Mouse (Mus musculus) spleen, adult 12 weeks (tissue): Measurements from ENCODE around the gene Dtnbp1.

Experiments used
- DNase-seq: peaks from one replicate; pipeline ENCODE4 v3.0.0; 2022; ENCODE audit warnings: low spot score

Gene Dtnbp1

DNA sequence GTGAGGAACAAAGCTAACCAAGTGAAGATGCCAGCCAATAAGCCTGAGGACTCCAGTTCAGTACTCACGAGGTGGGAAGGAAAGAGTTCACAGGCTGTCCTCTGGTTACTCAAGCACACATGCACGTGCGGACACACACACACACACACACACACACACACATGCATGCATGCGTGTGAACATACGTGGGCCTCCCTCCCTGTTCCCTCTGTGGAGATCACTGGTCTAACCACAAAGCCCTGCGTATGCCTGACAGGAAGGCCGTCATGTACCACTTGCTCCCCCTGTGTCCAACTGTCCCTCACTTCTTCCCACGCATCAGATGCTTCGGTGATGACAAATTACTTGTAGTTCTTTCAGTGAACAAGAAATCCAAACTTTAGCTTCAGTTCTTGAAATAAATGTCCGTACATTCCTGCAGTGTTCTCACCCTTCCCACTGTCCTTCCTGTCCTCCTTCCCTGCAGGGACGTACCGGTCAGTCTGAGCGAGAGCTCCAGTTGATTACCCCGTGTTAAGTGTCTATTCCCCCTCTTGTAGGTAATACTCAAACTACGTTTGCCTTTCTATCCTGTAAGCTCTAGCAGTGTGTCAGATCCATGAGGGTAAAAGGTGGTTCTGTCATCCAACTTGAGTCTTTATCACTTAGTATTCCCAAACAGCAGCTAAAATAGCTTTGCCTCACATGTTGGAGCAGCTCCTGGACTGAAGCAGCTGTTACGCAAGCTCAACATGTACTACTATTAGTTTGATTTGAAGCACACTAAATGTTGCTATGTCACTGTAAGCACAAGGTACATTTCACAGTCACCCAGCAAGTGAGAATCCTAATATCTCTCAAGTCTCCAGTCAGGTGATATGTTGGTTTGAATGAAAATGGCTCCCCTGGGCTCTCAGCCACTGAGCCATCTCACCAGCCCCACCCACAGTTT lies 53.4 kb downstream of the Dtnbp1 start:
- DNase-seq, result no peak

GRCm38 (mm10) chr13:44946880-44947635 lies 54.9 kb downstream of the Dtnbp1 start:
- no peak for DNase-seq

- DNase-seq, result no peak
These were observed 58.3 kb downstream of the Dtnbp1 start for GRCm38 (mm10) chr13:44943618-44944017.

DNA sequence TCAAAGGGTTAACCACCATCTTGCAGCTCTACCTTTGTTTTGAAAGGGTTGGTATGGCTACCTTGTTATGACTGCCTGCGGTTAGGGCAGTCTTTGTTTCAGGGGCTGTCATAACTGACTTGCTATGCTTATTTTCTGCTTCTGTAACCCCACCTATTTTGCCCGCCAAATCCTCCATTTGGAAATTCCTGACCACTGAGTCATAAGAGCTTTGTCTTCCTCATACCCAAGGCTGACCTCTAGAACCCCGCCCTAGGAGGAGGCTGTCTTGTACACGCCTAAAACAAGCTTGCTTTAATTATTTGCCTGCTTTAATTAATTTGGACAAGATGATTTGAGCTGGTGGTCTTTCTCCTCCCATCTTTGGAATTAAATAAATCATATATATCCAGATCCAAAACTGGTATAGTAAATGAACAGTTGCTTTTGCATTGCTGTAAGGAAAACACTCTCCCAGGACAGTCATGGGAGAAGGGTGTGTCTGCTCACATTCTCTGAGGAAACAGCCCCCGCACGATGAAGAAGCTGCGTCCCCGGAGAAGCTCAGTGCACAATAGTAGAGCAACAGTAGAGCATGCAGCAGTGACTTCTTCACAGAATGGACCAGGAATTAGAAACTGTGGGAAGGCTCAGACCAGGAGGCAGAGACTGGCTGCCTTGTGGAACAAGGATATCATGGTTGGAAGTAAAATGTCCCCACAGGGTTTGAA lies 62.5 kb downstream of the Dtnbp1 start:
- no peak for DNase-seq

GRCm38 (mm10) chr13:44937681-44938080 lies 64.3 kb downstream of the Dtnbp1 start:
- DNase-seq, result no peak

DNA sequence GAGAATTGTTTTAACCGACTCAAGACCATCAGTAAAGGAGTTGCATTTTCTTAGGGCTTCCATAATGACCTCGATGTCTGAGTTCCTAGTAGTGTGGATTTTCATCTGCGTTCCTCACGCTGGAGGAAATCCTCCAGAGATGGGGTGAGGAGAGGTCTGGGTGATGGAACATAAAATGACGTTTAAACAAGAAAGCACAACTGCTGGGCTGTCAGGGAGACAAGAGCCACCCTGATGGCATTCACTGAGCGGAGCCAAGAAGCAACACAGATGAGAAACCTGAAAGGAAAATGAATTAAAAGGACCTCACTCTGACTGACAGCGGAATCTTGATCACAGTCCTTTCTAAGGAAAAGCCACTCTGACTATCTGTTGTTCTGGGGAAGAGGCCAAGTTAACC lies 68.4 kb downstream of the Dtnbp1 start:
- no peak for DNase-seq

DNA sequence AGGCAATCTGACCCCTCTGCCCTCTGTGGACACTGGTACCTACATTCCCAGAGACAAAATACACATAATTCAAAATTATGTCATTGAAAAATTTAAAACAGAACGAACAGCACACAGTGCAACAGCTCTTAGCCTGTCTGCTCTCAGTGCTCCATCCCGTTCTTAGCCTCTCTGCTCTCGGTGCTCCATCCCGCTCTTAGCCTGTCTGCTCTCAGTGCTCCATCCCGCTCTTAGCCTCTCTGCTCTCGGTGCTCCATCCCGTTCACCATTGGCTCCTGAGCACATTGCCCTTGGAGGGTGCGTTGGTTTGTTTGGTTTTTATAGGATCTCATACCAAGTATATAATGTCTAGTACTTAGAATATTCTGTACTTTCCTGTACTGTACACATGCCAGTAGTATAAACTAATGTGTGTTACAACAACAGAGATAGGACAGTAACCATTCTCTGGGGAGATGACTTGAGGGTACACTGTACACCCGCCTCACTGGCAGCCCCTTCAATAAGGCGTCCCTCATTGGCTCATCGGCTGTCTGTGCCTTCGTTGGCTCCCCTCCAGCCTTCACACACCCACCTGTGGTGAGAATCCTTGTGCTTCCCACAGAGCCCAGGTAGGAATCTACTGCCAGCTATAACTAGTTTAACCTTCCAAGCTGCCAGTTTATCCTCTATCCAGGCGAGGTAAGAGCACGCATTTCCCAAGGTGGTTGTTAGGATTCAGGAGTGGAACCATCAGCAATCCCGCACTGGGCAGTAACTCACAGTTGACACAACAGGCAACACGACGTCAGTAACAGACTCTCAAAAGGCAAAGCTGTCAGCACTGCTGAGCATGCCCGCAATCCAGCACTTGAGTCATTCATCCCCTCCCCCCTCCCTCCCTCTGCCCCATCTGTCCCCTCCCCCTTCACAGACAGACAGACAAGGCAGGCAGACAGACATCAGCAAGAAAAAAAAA lies 69.4 kb downstream of the Dtnbp1 start:
- no peak for DNase-seq

DNA sequence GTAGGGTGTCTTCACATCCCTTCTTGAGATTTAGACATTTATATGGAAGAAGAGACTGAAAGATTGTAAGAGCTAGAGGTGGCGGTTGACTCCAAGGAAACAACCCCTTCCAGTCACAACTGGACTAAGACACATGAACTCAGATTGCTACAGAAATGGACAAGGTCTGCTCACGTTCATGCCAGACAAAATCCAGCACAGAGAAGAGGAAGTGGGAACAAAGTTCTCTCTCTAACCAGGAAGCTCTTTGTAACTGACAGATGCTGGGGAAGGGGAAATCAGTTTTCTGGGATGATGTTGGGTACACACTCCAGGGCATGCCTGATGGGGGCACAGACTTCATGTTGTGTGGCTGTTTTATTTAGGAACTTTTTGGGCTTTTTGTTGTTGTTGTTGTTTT lies 75.6 kb downstream of the Dtnbp1 start:
- no peak for DNase-seq

- no peak for DNase-seq
These were observed 76.8 kb downstream of the Dtnbp1 start for GRCm38 (mm10) chr13:44925173-44925572.

GRCm38 (mm10) chr13:44924042-44924441 lies 77.9 kb downstream of the Dtnbp1 start:
- no peak for DNase-seq

DNA sequence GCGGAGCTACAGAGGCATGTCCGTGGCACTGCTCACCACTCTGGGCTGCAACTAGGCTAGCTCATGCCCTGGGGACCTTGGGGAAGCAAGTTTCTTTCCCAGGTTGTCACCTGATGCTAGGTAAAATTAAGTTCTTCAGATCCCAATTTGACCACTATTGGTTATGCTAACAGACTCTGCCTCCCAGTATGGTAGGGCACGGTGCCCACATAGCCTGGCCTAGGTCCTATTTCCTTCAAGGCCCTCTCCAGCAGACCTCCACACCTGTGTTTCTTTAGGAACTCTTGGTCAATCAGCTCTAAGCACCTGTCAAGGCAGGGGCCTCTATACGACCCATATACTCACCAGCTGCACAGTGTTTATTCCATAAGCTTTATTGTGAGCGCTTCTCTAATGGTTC lies 80.2 kb downstream of the Dtnbp1 start:
- DNase-seq, result no peak

DNA sequence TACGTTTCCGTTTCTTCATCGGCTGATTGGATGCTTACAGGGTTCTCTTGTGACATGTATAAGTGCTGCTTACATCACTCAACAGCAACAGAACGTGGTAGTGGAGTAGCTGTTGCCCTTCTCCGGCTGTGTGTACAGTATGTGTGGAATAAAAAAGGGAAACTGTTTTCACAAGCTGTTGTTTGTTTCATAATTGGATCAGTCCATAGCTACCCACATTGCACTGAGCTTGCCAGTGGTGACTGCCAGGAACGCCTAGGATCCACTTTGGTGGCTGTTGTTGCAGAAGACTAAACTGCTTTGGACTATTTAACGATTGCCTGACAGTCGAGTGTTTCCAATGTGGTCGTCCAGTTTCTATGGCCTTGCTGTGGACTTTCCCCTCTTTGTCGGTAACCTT lies 80.9 kb downstream of the Dtnbp1 start:
- no peak for DNase-seq

DNA sequence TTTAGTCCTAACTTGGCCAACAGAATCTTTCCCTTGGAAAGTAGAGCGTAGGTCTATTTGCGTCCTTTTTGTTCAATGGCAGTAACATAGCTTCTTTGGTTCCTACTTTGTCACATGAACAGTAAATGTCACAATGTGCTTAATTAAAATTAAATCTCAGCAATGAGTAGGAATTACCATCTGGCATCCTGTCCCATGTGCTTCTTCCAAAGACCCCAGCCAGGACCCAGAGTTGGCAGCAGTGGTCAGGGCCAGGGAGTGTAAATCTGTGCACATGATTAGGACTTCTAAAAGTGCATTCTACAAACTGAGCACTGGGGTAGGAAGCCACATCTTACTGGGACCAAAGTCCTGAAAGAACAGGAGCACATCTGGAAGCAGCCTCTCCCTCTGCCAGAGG lies 83.7 kb downstream of the Dtnbp1 start:
- no peak for DNase-seq

DNA sequence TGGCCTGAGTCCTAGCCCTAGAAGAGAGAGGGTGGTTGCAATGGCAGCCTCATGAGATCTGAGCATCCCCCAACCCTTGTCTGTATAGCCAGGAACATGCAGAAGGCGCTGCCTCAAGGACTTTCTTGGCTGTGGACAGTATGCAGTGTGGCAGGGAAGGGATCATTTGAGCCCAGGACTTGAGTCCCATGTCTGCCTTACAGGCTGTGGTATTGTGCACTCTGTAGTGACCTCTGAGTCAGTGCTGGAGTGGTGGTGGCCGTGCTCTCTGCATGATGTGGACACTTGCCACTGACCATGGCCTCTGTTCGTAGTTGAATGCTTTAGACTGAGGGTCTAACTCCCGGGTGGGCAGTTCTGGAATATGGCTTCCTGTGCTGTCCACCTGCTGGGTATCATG lies 84.7 kb downstream of the Dtnbp1 start:
- no peak for DNase-seq

GRCm38 (mm10) chr13:44915945-44916344 lies 86.0 kb downstream of the Dtnbp1 start:
- no peak for DNase-seq

DNA sequence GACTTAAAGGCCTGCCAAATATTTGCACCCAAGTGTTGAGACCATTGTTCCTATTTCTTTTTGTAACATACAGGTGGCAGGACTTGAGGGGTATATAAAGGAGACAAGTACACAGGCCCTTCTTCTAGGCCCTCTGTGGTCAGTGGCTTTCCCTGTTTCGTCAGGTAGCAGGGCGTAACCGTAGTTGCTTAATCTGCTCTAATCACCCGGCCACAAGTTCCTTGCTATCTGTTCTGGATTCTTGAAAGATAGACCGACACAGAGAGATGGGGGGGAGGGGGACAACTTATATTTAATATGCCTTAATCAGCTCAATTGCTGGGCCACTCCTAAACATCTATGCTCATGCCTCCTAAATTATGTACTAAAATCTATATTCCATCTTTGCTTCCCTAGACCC lies 86.6 kb downstream of the Dtnbp1 start:
- DNase-seq, result no peak

DNA sequence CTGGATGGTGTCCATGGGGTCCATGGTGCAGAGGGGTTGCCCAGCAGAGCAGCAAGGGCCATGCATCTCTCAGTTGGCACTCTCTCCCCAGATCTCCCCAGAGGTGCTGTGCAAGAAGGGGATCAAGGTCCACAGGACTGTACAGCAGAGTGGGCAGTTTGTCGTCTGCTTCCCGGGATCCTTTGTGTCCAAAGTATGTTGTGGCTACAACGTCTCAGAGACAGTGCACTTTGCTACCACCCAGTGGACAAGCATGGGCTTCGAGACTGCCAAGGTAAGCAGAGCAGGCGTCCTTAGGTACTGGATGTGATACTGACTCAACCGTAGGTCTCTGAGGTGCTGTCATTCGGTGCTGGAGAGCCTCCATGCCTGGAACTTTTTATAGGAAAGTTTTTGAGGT lies 88.4 kb downstream of the Dtnbp1 start:
- no peak for DNase-seq

DNA sequence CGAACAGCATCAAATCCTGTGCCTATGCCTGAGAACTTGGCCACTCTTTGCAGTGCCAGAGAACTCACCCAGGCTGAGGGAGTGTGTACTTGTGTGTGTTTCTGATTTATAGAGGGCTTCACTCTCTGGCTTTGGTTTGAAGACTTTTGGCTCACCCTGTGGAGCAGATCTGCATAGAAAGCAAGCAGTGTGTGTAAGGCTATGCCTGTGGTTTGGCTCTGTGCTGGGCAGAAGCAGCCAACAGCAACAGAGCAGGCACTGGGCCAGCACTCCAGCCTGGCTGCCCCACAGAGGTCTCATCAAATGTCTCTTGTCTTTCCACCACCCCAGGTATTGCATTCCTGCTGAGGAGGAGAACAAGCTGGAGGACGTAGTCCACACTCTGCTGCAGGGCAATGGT lies 89.1 kb downstream of the Dtnbp1 start:
- DNase-seq, result no peak

GRCm38 (mm10) chr13:44908790-44909189 lies 93.2 kb downstream of the Dtnbp1 start:
- no peak for DNase-seq

- DNase-seq, result no peak
These were observed 94.2 kb downstream of the Dtnbp1 start for GRCm38 (mm10) chr13:44907702-44908101.

GRCm38 (mm10) chr13:44906141-44906540 lies 95.8 kb downstream of the Dtnbp1 start:
- no peak for DNase-seq

DNA sequence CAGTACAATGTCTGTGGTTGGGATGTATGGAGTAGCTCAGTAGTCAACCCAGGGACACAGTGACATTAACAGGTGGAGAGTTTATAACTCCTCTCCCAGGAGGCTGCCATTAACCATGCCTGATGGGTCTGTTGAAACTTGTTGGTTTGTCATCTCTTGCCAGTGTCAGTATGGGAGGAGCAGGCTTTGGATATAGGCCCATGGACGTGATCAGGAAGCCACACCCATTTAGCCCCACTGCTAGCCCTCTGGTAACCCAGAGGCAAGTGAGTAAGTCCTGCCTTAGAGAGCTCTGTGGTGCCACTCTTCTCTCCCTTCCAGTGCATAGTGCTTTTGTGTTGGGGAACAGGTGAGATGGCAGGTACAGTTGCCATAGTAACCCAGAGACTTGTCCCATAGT lies 97.7 kb downstream of the Dtnbp1 start:
- no peak for DNase-seq
